Mouse (Mus musculus) bone marrow macrophage, adult 2 months (primary cell): ENCODE measurements around the gene OR5BS1P. TPM values are rescaled to one million over a fixed set of nuclear protein-coding genes. Genes with fewer than 3 reads are reported as not detected.
"Not testable (repeated sequence)": the region's sequence is repeated elsewhere in the genome, so short reads cannot be mapped to it uniquely, and the experiment has no call there.

Source experiments
- H3K27ac ChIP-seq: 2 replicates; pipeline ENCODE4 v1.5.1; 2012; ENCODE audit warnings: low read depth, low read length; ENCODE audit not compliant: insufficient read depth
- H3K4me1 ChIP-seq: 2 replicates; pipeline ENCODE4 v1.6.1; 2012; ENCODE audit warnings: low read length; ENCODE audit not compliant: control insufficient read depth, insufficient read depth
- H3K4me3 ChIP-seq: 2 replicates; pipeline ENCODE4 v1.5.1; 2012; ENCODE audit warnings: mild to moderate bottlenecking, low read length, moderate library complexity; ENCODE audit not compliant: insufficient read depth
- CTCF ChIP-seq: IDR thresholded peaks from 2 replicates; pipeline ENCODE4 v1.5.1; 2012; ENCODE audit warnings: low read depth, mild to moderate bottlenecking, low read length, moderate library complexity
- POLR2A ChIP-seq: IDR thresholded peaks from 2 replicates; pipeline ENCODE4 v1.6.1; 2012; ENCODE audit warnings: mild to moderate bottlenecking, low read depth, low read length, borderline replicate concordance
- polyA plus RNA-seq: library from polyadenylated mRNA; stranded (reverse); fragments of >200 nt; gene quantifications from 2 replicates; pipeline ENCODE4 v1.2.4, GENCODE M21; 2012; ENCODE audit not compliant: missing spikeins, insufficient read depth, insufficient read length

Gene OR5BS1P
- not detected in 2 replicates for polyA plus RNA-seq

GRCm38 (mm10) chr15:98469596-98469995 is at the start of gene OR5BS1P:
Gene OR5BS1P (plus strand): TSS chr15:98469896.
- no peak within 1 kb of the TSS for H3K27ac ChIP-seq
- H3K4me3 ChIP-seq = no peak within 1 kb of the TSS
- TF ChIP-seq POLR2A (no peak), CTCF (no peak)
- peaks cover 4% of the 10 kb centered on the region for H3K4me1 ChIP-seq

- no peaks in the 10 kb centered on the region for H3K4me1 ChIP-seq
- no peak for TF ChIP-seq POLR2A
- no peak for TF ChIP-seq CTCF
- no peak overlapping the region for H3K4me3 ChIP-seq
- no peak overlapping the region for H3K27ac ChIP-seq
These were observed 48.8 kb upstream of the OR5BS1P start for GRCm38 (mm10) chr15:98420897-98421296.

- H3K27ac ChIP-seq = no peak overlapping the region
- TF ChIP-seq CTCF = no peak
- no peak for TF ChIP-seq POLR2A
- no peaks in the 10 kb centered on the region for H3K4me1 ChIP-seq
- H3K4me3 ChIP-seq = no peak overlapping the region
These were observed 45.4 kb upstream of the OR5BS1P start for GRCm38 (mm10) chr15:98424326-98424725.

- Histone ChIP-seq H3K4me3 (no peak overlapping the region), H3K4me1 (no peaks in the 10 kb centered on the region), H3K27ac (no peak overlapping the region)
- TF ChIP-seq CTCF (no peak), POLR2A (no peak)
These were observed 44.9 kb upstream of the OR5BS1P start for GRCm38 (mm10) chr15:98424753-98425152.

DNA sequence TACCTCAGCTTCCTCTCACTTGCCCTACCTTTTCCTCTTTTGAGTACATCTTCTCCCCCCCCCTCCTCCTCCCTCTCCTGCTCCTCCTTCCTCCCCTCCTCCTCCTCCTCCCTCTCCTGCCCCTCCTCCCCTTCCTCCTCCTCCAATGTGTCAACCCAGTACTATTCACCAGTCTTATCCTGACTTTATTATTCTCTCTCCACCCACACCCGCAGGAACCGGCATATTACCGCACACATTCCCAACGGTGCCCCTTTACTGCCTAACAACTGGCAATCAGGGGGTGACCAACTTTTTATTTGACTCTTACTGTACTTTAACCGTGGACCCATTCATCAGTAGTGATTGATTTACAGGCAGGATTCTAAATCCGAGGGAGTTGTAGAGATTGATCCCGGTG is 44.5 kb upstream of the OR5BS1P start:
- no peak overlapping the region for H3K27ac ChIP-seq
- TF ChIP-seq CTCF (no peak), POLR2A (no peak)
- H3K4me3 ChIP-seq = no peak overlapping the region
- H3K4me1 ChIP-seq = no peaks in the 10 kb centered on the region

DNA sequence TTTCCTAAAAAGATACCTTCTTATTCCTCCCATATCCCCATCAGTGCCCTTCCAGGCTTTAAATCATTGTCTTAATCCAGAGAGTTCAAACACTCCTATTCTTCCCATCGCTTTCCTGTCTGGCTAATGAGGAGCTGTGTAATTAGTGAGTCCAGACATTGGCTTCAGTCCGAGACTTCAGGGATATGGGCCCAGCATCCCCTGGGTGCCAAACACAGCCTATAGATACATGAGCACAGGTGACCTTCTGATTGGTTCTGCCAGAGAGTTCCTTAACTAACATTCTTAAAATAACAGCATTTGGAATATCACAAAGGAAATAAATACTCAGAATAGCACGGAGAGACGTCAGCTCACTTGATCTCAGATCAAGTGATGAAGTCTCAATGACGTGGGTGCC is 38.8 kb upstream of the OR5BS1P start, which contains the start of gene Olfr282:
Gene Olfr282, plus strand, starts transcription at position 301 of the 400 bp plus-strand sequence.
- H3K4me1 ChIP-seq, H3K27ac ChIP-seq: not testable (repeated sequence)

GRCm38 (mm10) chr15:98444561-98444960 is 25.1 kb upstream of the OR5BS1P start:
- Histone ChIP-seq H3K27ac (no peak overlapping the region), H3K4me3 (no peak overlapping the region), H3K4me1 (no peaks in the 10 kb centered on the region)
- TF ChIP-seq POLR2A (no peak), CTCF (no peak)

More for the DNA sequence above, 38.8 kb upstream of the OR5BS1P start, which contains the start of gene Olfr282:
- not testable (repeated sequence) for H3K4me3 ChIP-seq

- TF ChIP-seq POLR2A (no peak), CTCF (no peak)
- H3K4me3 ChIP-seq = no peak overlapping the region
- H3K4me1 ChIP-seq = no peaks in the 10 kb centered on the region
- no peak overlapping the region for H3K27ac ChIP-seq
These were observed 21.2 kb upstream of the OR5BS1P start for GRCm38 (mm10) chr15:98448521-98448920.

GRCm38 (mm10) chr15:98452288-98452687 is 17.4 kb upstream of the OR5BS1P start, which contains the start of gene Olfr281:
Gene Olfr281 (plus strand): TSS chr15:98452588.
- H3K4me3 ChIP-seq = no peak within 1 kb of the TSS
- no peaks in the 10 kb centered on the region for H3K4me1 ChIP-seq
- no peak within 1 kb of the TSS for H3K27ac ChIP-seq
- TF ChIP-seq CTCF (no peak), POLR2A (no peak)

DNA sequence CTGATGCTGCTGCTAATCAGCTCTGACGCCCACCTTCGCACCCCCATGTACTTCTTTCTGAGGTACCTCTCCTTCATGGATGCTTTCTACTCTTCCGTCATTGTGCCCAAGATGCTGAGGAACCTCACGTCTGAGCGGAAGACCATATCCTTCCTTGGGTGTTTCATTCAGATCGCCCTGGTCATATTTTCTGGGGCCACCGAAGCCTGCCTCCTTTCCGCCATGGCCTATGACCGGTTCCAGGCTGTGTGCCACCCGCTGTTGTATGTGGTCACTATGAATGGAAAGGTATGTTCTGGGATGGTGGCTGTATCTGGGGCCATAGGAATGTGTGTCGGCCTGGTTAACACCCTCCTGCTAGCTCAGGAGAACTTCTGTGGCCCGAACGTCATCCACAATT is 1.8 kb downstream of the OR5BS1P start:
- Histone ChIP-seq H3K27ac (no peak overlapping the region), H3K4me1 (peaks cover 4% of the 10 kb centered on the region), H3K4me3 (no peak overlapping the region)
- TF ChIP-seq CTCF = no peak
- TF ChIP-seq POLR2A = no peak

GRCm38 (mm10) chr15:98474958-98475357 is 5.3 kb downstream of the OR5BS1P start:
- H3K4me1 ChIP-seq = no peaks in the 10 kb centered on the region
- H3K4me3 ChIP-seq = no peak overlapping the region
- no peak overlapping the region for H3K27ac ChIP-seq
- TF ChIP-seq CTCF = no peak
- TF ChIP-seq POLR2A = no peak
